Mouse (Mus musculus) subcutaneous adipose tissue, adult 2 months (tissue): ENCODE data around the gene Nr1d2. TPM values are rescaled to one million over a fixed set of nuclear protein-coding genes. Genes with fewer than 3 reads are reported as not detected.

ENCODE experiments used
- polyA plus RNA-seq: library from polyadenylated mRNA; depleted of rRNA; stranded (reverse); fragments of >200 nt; gene quantifications from 2 replicates; pipeline ENCODE4 v1.2.3, GENCODE M21; 2012; ENCODE audit warnings: low replicate concordance; rRNA removed

Gene Nr1d2
- 11.0 and 24.3 TPM in 2 replicates for polyA plus RNA-seq

DNA sequence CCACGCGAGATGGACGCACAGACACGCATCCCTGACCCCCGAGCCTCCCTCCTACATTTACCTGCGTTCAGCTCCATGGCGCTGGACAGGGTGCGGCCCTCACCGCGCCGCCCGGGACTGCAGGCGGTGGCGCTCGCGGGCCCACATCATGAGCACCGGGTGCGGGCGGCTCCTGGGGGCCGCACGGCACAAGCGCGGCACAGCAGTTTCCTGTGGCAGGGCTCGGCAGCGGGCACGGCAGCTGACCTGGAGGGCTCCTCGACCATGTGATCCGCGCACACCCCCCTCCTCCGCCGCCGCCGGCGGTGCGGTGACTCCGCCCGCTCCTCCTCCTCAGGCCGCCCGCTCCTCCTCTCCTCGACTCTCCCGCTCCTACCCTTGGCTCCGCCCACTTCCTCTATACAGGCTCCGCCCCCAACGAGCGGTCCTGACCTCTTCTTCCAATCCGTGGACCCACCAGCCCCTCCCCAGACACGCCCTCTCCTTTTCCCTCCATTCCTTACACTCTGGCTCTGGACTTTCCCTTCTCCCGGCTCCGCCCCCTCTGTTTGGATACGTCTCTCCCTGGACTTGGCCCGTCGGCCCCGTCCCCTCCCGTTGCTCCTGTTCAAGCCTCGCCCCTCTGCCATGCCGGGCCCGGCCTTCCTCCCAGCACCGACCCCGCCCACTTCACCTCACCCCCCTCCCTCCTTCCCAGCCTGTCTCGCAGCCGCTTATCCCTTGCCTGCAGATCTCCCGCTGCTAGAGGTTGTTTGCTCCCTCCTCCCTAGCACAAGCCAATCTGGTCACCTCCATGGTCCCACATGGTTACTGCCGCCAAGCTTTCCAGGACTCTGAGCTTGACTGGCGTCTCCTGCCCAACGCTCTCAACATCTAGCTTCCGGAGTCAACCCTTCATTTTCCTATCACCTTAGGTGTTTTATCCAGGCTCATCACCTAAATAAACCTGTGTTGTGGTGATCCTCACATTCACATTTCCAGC, at the start of gene Nr1d2:
Gene Nr1d2 (minus strand): TSS at position 378 of the 982 bp plus-strand sequence.

DNA sequence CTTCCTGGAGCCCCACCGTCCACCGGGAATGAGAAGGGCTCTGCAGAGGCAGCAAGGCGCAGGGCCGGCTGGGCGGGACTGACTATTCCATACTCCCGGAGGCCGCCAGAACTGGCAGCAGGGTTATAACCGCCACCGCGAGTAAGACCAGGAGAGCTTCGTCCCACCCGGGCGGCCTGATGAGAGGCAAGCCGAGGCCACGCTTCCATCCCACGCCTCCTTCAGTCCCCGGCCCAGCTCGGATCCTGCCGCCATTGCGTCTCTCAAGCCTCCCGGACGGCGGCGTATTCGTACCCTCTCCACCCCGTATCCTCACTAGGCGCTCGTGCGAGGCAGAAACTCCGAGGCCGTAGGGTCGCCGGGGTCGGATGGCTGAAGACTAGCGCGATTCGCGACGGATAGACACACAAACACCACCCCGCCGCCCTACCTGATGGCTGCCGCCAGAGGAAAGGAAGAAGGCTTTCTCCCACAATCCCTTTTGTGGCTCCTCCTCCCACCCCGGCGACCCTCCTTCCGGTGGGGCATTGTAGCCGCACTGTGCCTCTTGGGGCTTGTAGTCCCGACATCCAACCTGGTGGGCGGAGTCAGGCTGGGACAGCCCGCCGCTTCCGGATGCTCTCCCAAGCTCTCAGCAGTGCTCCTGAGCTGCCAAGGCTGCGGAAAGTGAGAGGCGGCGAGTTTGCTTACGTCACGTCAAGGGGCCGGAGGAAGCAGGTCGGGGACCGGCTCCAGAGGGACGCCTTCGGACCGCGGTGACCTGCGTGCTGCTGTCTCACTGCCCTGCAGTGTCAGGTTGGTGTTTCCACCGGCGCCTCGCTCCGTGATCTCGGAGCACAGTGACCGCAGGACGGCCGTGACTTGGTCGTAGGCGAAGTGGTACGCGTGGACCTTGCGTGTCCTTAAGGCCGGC, 31.9 kb upstream of the Nr1d2 start, which contains the start of the genes Nkiras1 and Rpl15:
Gene Nkiras1 (plus strand): TSS at position 608 of the 913 bp plus-strand sequence.
Gene Rpl15 (minus strand): TSS at position 863 of the 913 bp plus-strand sequence.

Other genes starting within 250 kb of the Nr1d2 start
- gene Nkiras1, start 32.0 kb upstream of the Nr1d2 start, polyA plus RNA-seq: 6.4 and 10.4 TPM in 2 replicates
- gene Rpl15, start 32.3 kb upstream of the Nr1d2 start, polyA plus RNA-seq: 156 and 389 TPM in 2 replicates
- 42.0 and 49.6 TPM in 2 replicates for gene Ube2e1, start 92.7 kb upstream of the Nr1d2 start, polyA plus RNA-seq